Mouse (Mus musculus): ENCODE data around the gene 4930562C15Rik.

DNA sequence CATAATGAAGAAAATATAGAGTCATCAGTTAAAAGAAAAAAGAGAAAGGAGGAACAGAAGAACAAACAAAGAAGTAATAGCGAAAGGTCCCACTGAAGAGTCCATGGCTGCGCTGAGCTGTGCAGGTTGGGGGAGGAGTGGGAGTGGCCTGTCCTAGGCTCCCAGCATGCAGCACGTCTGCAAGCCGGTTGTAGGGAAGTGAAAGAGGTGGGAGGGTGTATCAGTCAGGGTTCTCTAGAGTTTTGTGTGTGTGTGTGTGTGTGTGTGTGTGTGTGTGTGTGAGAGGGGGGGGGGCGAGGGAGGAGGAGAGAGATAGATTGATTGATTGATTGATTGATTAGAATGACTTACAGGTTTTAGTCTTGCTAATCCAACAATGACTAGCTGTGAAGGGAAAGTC lies 72.8 kb downstream of the 4930562C15Rik start:
- TF ChIP-seq POLR2A (IDR thresholded peaks at IDR 0.05; ENCODE audit: insufficient read depth, low read length): no peak
- no peak for TF ChIP-seq CTCF (IDR thresholded peaks at IDR 0.05; ENCODE audit: low read depth, low read length)

Measured in ES-Bruce4 (cell line).